Mouse (Mus musculus): Measurements from ENCODE around the gene Ccnd1.
"Not testable (repeated sequence)": the region's sequence is repeated elsewhere in the genome, so short reads cannot be mapped to it uniquely, and the experiment has no call there.

Gene Ccnd1

DNA sequence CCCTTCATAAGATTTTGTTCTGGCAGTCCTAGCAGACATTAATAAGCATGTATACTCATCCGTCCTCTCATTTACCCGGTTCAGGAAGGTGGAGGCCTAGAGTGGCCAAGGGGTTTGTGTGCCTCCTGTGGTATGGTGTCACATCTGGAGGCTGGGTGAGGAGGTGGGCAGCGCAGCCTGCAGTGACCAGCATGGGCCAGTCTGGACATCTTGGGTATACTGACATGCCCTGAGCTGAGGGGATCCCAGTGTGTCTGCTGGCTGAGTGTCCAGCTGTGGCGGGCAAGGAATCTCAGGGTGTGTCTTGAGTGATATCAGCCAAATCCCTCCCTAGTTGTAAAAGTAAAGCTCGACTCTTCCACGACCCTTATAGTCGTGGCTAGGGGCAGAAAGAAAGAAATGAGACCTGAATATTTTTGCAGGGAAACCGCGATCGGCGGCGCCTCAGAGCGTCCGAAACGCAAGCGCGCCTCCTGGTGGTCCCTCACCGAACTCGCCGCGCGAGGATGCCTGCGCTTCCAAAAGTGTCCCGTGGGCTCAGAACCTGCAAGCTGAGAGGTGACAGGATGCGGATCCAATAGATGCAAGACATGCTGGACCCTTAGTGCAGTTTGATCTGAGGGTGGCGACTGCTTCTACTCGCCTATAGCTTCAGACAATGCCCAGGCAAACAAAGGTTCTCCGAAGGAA is 32.9 kb downstream of the Ccnd1 start:
- peak; percentile 38 to 42 for DNase-seq

- not testable (repeated sequence) for DNase-seq
Measured at GRCm38 (mm10) chr7:144905514-144905913, 34.2 kb downstream of the Ccnd1 start.

- no peak for DNase-seq
Measured at GRCm38 (mm10) chr7:144898506-144898905, 41.2 kb downstream of the Ccnd1 start.

DNA sequence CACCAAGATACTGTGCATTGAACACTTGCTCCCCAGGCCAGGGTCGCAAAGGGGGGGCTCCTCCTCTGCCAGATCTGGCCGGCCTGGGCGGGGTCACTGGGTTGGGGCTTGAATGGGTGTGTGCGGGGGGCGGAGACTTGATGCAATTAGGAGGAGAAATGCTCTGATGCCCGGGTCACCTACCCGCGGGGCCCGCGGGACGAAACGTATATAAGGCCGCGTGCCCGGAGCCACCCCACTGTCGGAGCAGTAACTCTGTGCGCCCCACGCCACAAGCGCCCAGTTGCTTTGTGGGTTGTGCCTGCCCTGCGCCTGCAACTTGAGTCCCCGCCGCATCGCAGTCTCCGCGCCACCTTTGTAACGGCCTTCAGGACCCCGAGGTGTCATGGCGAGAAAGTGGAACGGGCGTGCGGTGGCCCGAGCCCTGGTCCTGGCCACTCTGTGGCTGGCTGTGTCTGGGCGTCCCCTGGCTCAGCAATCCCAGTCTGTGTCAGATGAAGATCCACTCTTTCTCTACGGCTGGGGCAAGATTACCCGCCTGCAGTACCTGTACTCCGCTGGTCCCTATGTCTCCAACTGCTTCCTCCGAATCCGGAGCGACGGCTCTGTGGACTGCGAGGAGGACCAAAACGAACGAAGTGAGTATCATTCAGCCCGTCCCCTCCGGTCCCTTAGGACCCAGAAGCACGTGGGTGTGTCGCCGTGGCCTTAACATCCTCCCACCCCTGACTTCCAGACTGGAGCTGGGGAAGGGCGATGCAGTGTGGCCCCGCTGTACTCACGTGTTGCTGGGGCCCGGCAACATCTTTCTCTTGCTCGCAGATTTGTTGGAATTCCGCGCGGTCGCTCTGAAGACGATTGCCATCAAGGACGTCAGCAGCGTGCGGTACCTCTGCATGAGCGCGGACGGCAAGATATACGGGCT is 43.2 kb downstream of the Ccnd1 start, which contains the start of gene Fgf15:
Fgf15 (plus strand) TSS at position 238 of the 925 bp plus-strand sequence.
- no peak for DNase-seq

GRCm38 (mm10) chr7:144895305-144896111 is 44.2 kb downstream of the Ccnd1 start:
- peak; percentile 51 to 52 for DNase-seq

DNA sequence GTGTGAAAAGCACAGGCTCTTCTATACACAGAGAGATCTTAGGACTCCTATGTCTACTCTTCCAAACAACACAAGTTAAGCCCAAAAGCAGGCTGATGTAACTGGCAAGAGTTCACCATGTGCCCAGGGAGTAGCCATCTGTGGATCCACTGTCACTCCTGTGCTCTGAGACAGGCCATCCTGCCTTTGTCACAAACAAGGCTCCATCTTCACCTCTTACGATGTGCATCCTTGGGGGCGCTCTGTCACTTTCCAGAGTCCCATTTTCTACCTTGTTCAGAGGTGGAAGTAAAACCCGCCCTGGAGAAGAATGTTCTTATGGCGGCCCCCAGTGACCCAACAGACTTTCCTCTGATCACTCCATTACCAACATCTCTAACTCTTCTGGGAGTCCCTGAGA is 45.0 kb downstream of the Ccnd1 start:
- no peak for DNase-seq

DNA sequence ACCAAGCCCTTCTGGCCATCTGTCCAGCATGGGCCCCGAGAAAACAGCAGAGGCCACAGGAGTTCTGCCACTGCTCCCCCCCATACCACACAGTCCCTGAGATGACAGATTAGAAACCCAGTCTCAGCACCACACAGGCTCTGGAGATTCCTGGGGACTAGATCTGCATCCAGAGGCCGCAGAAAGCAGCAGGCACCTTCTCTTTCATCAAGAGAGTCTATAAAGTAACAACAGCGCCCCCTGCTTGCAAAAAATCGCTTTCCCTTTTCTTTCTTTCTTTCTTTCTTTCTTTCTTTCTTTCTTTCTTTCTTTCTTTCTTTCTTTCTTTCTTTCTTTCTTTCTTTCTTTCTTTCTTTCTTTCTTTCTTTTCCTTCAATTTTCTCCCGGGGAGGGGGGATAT is 45.5 kb downstream of the Ccnd1 start:
- no peak for DNase-seq

- DNase-seq: no peak
Measured at GRCm38 (mm10) chr7:144892322-144892721, 47.4 kb downstream of the Ccnd1 start.

- no peak for DNase-seq
Measured at GRCm38 (mm10) chr7:144891863-144892262, 47.9 kb downstream of the Ccnd1 start.

DNA sequence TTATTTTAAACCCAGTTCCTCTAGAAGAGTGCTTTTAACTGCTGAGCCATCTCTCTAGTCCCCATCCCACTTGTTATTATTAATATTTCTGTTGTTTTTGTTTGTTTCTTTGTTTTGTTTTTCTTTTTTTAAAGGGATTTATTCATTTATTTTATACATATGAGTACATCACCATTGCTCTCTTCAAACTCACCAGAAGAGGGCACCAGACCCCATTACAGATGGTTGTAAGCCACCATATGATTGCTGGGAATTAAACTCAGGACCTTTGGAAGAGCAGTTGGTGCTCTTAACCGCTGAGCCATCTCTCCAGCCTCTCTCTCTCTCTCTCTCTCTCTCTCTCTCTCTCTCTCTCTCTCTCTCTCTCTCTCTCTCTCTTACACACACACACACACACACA is 49.1 kb downstream of the Ccnd1 start:
- not testable (repeated sequence) for DNase-seq

GRCm38 (mm10) chr7:144888564-144889299 is 51.0 kb downstream of the Ccnd1 start:
- DNase-seq: no peak

DNA sequence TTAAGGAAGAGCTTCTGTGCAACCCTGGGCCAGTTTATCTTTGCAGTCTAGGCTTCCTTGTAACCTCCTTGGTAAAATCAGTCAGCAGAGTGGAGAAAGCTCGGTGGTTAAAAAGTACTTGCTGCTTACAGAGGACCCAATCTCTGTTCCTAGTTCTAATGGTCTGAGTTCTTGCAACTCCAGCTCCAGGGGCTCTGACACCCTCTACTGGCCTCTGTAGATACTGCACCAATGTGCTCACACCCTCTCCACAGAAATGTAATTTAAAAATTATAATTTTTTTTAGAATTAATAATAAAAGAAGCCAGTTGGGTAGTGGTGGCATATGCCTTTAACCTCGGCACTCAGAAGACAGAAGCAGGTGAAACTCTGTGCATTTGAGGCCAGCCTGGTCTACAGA is 52.1 kb downstream of the Ccnd1 start:
- DNase-seq: no peak

DNA sequence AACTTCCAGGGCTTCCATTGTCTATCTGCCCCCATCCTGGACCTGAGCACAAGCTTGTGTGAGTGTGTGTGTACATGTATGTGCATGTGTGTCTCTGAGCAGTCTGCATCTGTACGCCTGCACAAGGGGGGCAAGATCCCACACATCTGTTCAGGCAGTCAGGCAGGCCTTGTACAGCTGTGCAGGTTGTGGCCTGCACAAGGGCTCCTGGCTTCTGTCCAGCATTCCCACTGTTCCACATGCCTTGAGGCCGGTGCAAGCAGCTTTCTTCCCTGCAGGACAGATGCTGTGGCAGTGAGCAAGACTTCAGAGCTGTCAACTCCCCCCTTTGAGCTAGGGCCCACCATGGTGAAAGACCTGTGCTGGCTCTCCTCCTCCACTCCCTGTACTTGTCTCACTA is 56.6 kb downstream of the Ccnd1 start:
- no peak for DNase-seq
